Mouse (Mus musculus) macrophage (primary cell): ENCODE measurements around the gene Wiz. TPM values are rescaled to one million over a fixed set of nuclear protein-coding genes. Genes with fewer than 3 reads are reported as not detected.

Experiments
- H3K27ac ChIP-seq: fragments of 350-480 bp; formaldehyde crosslinking; 2 replicates; pipeline ENCODE4 v1.9.0; 2021
- H3K36me3 ChIP-seq: fragments of 350-480 bp; formaldehyde crosslinking; 2 replicates; pipeline ENCODE4 v1.9.0; 2021; ENCODE audit errors: inconsistent target
- H3K4me3 ChIP-seq: fragments of 350-480 bp; formaldehyde crosslinking; 2 replicates; pipeline ENCODE4 v1.9.0; 2021; ENCODE audit errors: inconsistent target
- H3K79me2 ChIP-seq: fragments of 350-480 bp; formaldehyde crosslinking; 2 replicates; pipeline ENCODE4 v1.9.0; 2021; ENCODE audit errors: inconsistent target
- WGBS: methylation state at CpG from one replicate; pipeline ENCODE4 v1.1.7; 2026; ENCODE audit warnings: inconsistent platforms; ENCODE audit not compliant: missing documents; 5-methylcytosine and 5-hydroxymethylcytosine counted together
- polyA plus RNA-seq: library from polyadenylated mRNA; stranded (reverse); fragments of 250-400 nt; gene quantifications from 3 replicates; pipeline ENCODE4 v1.2.4, GENCODE M21; 2018; ENCODE audit warnings: inconsistent platforms

Wiz gene
- polyA plus RNA-seq, 1 experiment from 2014 or later = 20.7 TPM

GRCm38 (mm10) chr17:32350382-32350983 lies 38.8 kb downstream of the Wiz start, which contains the start of gene Akap8l:
Gene Akap8l, minus strand, starts transcription at chr17:32350607.
- H3K79me2 ChIP-seq = peaks cover 48% of the 10 kb centered on the region
- 1% methylated on average over 37 of the region's 37 CpGs for WGBS
- H3K4me3 ChIP-seq = peak within 1 kb of the TSS; percentile 99
- peak within 1 kb of the TSS; percentile 74 for H3K27ac ChIP-seq
- peaks cover 15% of the 10 kb centered on the region for H3K36me3 ChIP-seq

GRCm38 (mm10) chr17:32349851-32350381 lies 39.3 kb downstream of the Wiz start:
- Histone ChIP-seq H3K79me2 (peaks cover 53% of the 10 kb centered on the region), H3K27ac (peak overlapping the region; percentile 74), H3K4me3 (peak overlapping the region; percentile 99), H3K36me3 (peaks cover 11% of the 10 kb centered on the region)
- under 1% methylated on average over 24 of the region's 24 CpGs for whole genome bisulfite sequencing

GRCm38 (mm10) chr17:32349037-32349732 lies 40.1 kb downstream of the Wiz start:
- H3K27ac ChIP-seq = no peak overlapping the region

DNA sequence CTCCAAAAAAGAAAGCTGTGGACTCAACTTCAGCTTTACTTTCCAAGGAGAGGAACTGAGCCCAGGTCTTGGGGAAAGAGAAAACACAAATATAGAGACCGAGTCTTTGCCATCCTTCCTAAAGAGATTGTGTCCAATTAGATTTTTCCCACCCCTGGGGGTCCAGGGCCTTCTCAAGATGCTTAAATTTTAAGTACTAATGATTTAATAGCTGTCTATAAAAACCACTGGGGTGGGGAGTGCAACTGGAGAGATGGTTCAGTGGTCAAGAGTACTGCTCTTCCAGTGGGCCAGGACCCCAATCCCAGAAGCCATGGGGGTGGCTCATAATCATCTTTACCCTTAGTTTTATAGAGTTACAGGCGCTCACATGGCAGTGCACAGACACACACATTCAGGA lies 40.8 kb downstream of the Wiz start:
- Histone ChIP-seq H3K79me2 (peaks cover 57% of the 10 kb centered on the region), H3K27ac (no peak overlapping the region), H3K4me3 (no peak overlapping the region), H3K36me3 (0 out of 2 replicates have a peak, but pooled peaks cover 17% of the 10 kb centered on the region)
- WGBS = 83% methylated on average over 2 of the region's 2 CpGs

More at GRCm38 (mm10) chr17:32349037-32349732, 40.1 kb downstream of the Wiz start:
- H3K79me2 ChIP-seq = peaks cover 57% of the 10 kb centered on the region
- WGBS = 3% methylated on average over 4 of the region's 4 CpGs
- H3K36me3 ChIP-seq = peaks cover 11% of the 10 kb centered on the region; the same call in 1 of the 2 replicates
- H3K4me3 ChIP-seq = peak overlapping the region; percentile 99

DNA sequence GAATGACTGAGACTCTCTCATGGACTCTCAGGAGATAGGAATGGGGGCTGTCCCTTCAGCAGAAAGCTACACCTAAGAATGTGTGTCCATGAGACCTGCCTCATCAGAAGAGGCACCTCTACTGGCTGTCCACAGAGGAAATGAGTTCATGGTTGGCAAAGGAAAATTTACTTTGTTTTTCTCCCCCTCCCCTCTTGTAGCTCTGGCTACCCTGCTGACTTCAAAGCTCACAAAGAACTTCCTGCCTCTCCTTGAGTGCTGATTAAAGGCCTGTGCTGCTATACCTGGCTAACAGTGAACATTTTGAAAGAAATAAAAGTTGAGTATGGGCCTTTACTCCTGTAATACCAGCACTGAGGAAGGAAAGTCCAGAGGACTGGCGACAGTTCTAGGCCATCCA lies 48.1 kb downstream of the Wiz start:
- H3K27ac ChIP-seq = no peak overlapping the region
- 100% methylated on average over 1 of the region's 1 CpGs for WGBS
- no peak overlapping the region for H3K4me3 ChIP-seq
- peaks cover 16% of the 10 kb centered on the region for H3K79me2 ChIP-seq
- H3K36me3 ChIP-seq = peaks cover 28% of the 10 kb centered on the region; the same call in 1 of the 2 replicates

DNA sequence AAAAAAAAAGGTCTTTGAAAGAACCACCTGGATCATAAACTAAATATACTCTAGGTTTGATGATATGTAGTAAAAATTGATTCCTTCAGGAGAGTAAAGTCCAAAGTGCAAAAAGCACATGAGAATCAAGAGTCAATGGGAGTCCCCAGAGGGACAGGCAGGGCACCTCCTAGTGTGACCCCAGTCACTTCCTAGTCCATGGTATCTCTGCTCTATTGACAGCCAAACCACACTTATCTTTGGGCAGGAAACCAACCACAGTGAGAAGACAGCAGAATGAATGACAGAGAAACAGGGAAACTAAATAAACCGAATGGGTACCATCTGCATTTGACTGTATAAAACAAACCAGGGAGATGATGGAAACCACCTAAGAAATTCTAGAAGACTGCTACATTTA lies 49.1 kb downstream of the Wiz start:
- no peak overlapping the region for H3K4me3 ChIP-seq
- peaks cover 30% of the 10 kb centered on the region; the same call in 1 of the 2 replicates for H3K36me3 ChIP-seq
- H3K79me2 ChIP-seq = peaks cover 6% of the 10 kb centered on the region; the same call in 1 of the 2 replicates
- WGBS = 50% methylated on average over 1 of the region's 1 CpGs
- H3K27ac ChIP-seq = no peak overlapping the region

- no peak overlapping the region for H3K4me3 ChIP-seq
- H3K36me3 ChIP-seq = peaks cover 41% of the 10 kb centered on the region
- no peaks in the 10 kb centered on the region for H3K79me2 ChIP-seq
- WGBS = 15% methylated on average over 2 of the region's 2 CpGs
- peak overlapping the region; percentile 55 for H3K27ac ChIP-seq
Observed at GRCm38 (mm10) chr17:32335869-32336268, 53.4 kb downstream of the Wiz start.

GRCm38 (mm10) chr17:32334921-32335320 lies 54.3 kb downstream of the Wiz start:
- Histone ChIP-seq H3K27ac (no peak overlapping the region), H3K4me3 (no peak overlapping the region)
- WGBS = 100% methylated on average over 8 of the region's 12 CpGs

DNA sequence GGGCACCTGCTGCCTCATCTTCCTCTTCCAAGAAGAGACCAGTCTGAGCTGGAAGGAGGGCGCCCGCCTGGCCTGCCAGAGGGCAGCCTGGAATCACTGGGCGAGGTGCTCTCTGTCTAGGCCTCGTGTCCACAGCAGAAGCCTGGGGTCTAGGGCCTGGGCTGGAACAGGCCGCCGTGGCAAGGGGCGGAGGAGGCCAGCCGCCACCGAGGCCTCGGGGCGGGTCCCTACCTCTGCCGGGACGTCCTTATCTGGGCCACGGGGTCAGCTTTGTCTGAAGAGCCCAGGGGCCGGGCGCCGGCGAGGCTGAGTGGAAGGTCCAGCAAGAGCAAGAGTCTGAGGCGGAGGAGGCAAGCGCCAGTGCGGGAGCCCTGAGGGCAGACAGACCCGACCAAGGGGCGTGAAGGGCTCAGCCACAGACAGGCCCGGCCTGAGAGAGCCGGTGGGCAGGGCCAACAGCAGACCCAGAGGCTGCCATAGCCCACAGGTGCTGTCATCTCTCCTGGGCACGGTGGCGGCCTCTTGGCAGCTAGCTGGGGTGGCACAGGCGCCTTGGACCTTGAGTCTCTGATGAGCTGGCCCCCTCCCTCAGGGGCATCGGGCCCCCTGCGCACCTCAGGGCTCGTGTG lies 55.5 kb downstream of the Wiz start:
- WGBS = 97% methylated on average over 30 of the region's 31 CpGs
- Histone ChIP-seq H3K4me3 (no peak overlapping the region), H3K79me2 (no peaks in the 10 kb centered on the region), H3K36me3 (peaks cover 43% of the 10 kb centered on the region), H3K27ac (no peak overlapping the region)

More at GRCm38 (mm10) chr17:32334921-32335320, 54.3 kb downstream of the Wiz start:
- H3K79me2 ChIP-seq = no peaks in the 10 kb centered on the region
- peaks cover 43% of the 10 kb centered on the region for H3K36me3 ChIP-seq

- Histone ChIP-seq H3K27ac (no peak overlapping the region), H3K4me3 (no peak overlapping the region), H3K36me3 (peaks cover 36% of the 10 kb centered on the region), H3K79me2 (peaks cover 13% of the 10 kb centered on the region; the same call in 1 of the 2 replicates)
Observed at GRCm38 (mm10) chr17:32327501-32327900, 61.7 kb downstream of the Wiz start.

GRCm38 (mm10) chr17:32322809-32323208 lies 66.4 kb downstream of the Wiz start:
- H3K27ac ChIP-seq = no peak overlapping the region
- peaks cover 24% of the 10 kb centered on the region; the same call in 1 of the 2 replicates for H3K36me3 ChIP-seq
- H3K4me3 ChIP-seq = no peak overlapping the region
- H3K79me2 ChIP-seq = peaks cover 49% of the 10 kb centered on the region
- 100% methylated on average over 1 of the region's 1 CpGs for WGBS

- 46% methylated on average over 6 of the region's 6 CpGs for WGBS
- H3K36me3 ChIP-seq = peaks cover 24% of the 10 kb centered on the region
Observed at GRCm38 (mm10) chr17:32321836-32322235, 67.4 kb downstream of the Wiz start.

GRCm38 (mm10) chr17:32321390-32321734 lies 67.9 kb downstream of the Wiz start:
- Histone ChIP-seq H3K36me3 (peaks cover 28% of the 10 kb centered on the region), H3K4me3 (peak overlapping the region; percentile 97), H3K79me2 (peaks cover 64% of the 10 kb centered on the region), H3K27ac (peak overlapping the region; percentile 65)
- under 1% methylated on average over 23 of the region's 23 CpGs for WGBS

More at GRCm38 (mm10) chr17:32321836-32322235, 67.4 kb downstream of the Wiz start:
- peaks cover 59% of the 10 kb centered on the region for H3K79me2 ChIP-seq
- H3K27ac ChIP-seq = peak overlapping the region; percentile 65
- peak overlapping the region; percentile 97 for H3K4me3 ChIP-seq

- peaks cover 28% of the 10 kb centered on the region for H3K36me3 ChIP-seq
- peaks cover 70% of the 10 kb centered on the region for H3K79me2 ChIP-seq
- WGBS = under 1% methylated on average over 79 of the region's 83 CpGs
- H3K27ac ChIP-seq = peak within 1 kb of the TSS; percentile 65
- H3K4me3 ChIP-seq = peak within 1 kb of the TSS; percentile 97
Observed at GRCm38 (mm10) chr17:32320597-32321389, 68.4 kb downstream of the Wiz start, which contains the start of gene Akap8. Gene Akap8, minus strand, starts transcription at chr17:32321238.
